Comparison of ENCODE assay signal across 21 mouse cellular contexts in genomic region chr10:57702246-57702645, GRCm38 (mm10).
"Had no signal": no experiment of that assay in that cellular context is flagged by ENCODE, and none has a peak within 500 bp of the region (broad histone marks: within the 10 kb centered on the region; RNA-seq: fewer than 3 reads in every experiment).

No protein-coding gene starts in this region.

- DNase-seq: gastrocnemius, adult 2 months; gastrocnemius, postnatal 10 days; gastrocnemius, postnatal 25 days; heart, adult 18-20 months; heart, postnatal 10 days; kidney, adult 18-20 months; kidney, adult 8-10 months; kidney, postnatal 10 days; kidney, postnatal 25 days; kidney, postnatal 4 days had no signal

- ATAC-seq: inflammation-experienced regulatory T-cells, adult 6 months; intestine, embryonic 15.5 days; intestine, postnatal 0 days had no signal

- H3K36me3 ChIP-seq: heart, embryonic 10.5 days; heart, embryonic 12.5 days; hindbrain, embryonic 13.5 days; hindbrain, embryonic 15.5 days; intestine, embryonic 15.5 days; limb, embryonic 10.5 days; limb, embryonic 12.5 days had no signal

- H3K27me3 ChIP-seq: heart, embryonic 12.5 days; hindbrain, embryonic 13.5 days; hindbrain, embryonic 15.5 days; intestine, embryonic 15.5 days; limb, embryonic 12.5 days had no signal

- H3K4me1 ChIP-seq: heart, embryonic 10.5 days; heart, embryonic 12.5 days; hindbrain, embryonic 13.5 days; hindbrain, embryonic 15.5 days; intestine, embryonic 15.5 days; limb, embryonic 10.5 days; limb, embryonic 12.5 days had no signal

- H3K4me3 ChIP-seq: gastrocnemius, adult 2 months; heart, embryonic 10.5 days; heart, embryonic 12.5 days; hindbrain, embryonic 13.5 days; hindbrain, embryonic 15.5 days; intestine, embryonic 15.5 days; layer of hippocampus, adult 2 months; left cerebral cortex, adult 2 months; limb, embryonic 10.5 days; limb, embryonic 12.5 days had no signal

- H3K4me2 ChIP-seq: heart, embryonic 12.5 days; hindbrain, embryonic 13.5 days; hindbrain, embryonic 15.5 days; intestine, embryonic 15.5 days; limb, embryonic 12.5 days had no signal

- H3K9me3 ChIP-seq: heart, embryonic 10.5 days; heart, embryonic 12.5 days; hindbrain, embryonic 13.5 days; hindbrain, embryonic 15.5 days; intestine, embryonic 15.5 days; limb, embryonic 10.5 days; limb, embryonic 12.5 days had no signal

- H3K27ac ChIP-seq: gastrocnemius, adult 2 months; heart, embryonic 10.5 days; hindbrain, embryonic 13.5 days; hindbrain, embryonic 15.5 days; intestine, embryonic 15.5 days; layer of hippocampus, adult 2 months; left cerebral cortex, adult 2 months; limb, embryonic 10.5 days; limb, embryonic 12.5 days had no signal

- H3K9ac ChIP-seq: heart, embryonic 12.5 days; hindbrain, embryonic 13.5 days; hindbrain, embryonic 15.5 days; intestine, embryonic 15.5 days; limb, embryonic 12.5 days had no signal
